Mouse (Mus musculus) thymus, postnatal 36 days (tissue): ENCODE results near the gene Tpd52l2.
"Not testable (repeated sequence)": the region's sequence is repeated elsewhere in the genome, so short reads cannot be mapped to it uniquely, and the experiment has no call there.

Experiments used
- DNase-seq, 2 experiments: peaks; one replicate each; pipeline ENCODE4 v3.0.0; 2022; ENCODE audit warnings: mixed read lengths in 2 of 2

Tpd52l2 gene

DNA sequence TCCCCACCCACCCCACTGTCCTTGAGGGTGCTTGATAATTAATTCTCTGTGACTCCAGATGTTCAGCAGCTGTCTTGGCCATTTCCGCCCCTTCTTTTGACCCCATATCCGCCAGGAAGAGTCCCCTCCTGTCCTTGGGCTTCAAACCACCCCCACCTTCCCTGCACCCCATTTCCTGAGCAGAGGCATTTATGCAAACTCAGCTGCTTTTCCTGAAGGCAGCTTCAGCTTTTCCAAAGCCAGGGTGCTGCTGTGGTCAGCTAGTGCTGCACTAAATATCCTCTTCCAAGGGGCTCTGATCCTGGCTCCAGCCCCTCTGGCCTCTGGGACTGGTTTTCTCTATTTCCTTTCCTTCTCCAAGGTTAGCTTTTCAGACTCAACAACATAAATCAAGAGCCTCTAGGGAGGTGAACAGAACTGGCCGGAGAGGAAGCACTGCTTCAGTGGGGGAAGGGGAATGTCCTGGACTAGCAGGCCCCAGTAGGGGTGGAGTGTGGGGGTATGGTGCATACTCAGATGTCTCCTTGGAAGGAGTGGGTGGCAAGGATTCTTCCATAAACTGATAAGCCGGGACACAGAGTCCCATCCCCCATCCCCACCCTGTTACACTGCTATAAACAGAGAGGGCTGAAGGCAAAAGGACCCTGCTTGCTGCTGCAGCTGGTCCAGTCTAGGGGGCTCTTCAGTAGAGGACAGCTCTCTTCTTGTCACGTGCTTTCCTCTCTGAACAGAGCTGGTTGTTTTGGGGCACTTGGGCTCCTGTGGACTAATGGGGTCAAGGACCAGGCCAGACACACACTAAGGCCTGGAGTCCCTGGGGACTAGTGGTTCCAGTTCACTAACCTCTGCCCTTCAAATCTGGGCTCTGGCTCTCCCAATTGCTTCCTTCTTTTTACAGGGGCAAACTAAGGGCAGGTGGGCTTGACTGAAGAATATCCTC, 9.3 kb upstream of the Tpd52l2 start:
- no peak for DNase-seq

DNA sequence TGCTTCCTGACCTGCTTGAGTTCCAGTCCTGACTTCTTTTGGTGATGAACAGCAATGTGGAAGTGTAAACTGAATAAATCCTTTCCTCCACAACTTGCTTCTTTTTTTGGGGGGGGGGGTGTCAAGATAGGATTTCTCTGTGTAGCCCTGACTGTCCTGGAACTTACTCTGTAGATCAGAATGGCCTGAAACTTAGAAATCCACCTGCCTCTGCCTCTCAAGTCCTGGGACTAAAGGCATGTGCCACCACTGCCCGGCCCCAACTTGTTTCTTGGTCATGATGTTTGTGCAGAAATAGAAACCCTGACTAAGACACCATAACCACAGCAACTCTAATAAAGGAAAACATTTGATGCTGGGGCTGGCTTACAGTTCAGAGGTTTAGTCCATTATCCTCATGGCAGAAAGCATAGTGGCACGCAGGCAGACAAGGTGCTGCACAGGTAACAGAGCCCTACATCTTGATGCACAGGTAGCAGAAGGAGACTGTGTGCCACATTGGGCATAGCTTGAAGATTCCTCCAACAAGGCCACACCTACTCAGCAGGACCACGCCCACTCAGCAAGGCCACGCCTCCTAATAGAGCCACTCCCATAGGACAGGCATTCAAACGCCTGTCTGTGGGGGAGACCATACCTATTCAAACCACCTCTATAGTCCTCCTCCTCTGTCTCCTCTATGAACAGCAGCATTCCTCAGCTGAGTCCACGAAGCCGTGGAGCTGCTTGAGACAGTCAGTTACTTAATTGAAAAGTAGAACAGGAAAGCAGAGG, 5.3 kb upstream of the Tpd52l2 start:
- DNase-seq, result peak; percentile 22 to 40

DNA sequence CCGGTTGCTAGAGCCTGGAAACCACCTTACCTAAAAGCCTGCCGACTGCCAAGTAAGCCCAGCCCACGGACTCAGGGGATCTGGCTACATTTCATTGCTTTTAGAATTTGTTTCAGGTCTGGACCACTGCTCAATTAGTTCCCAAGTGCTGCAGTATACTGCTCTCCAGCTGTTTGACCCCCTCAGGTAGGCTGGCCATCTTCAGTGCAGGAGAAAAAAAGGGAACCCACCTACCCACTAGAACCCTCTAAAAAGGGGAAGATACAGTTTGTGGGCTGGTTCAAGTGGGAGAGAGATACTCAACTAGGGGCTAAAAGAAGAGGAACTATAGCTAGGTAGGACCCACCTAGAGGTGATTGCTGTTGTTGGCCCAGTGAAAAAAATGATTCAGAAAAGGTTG, 4.7 kb upstream of the Tpd52l2 start:
- no peak for DNase-seq

DNA sequence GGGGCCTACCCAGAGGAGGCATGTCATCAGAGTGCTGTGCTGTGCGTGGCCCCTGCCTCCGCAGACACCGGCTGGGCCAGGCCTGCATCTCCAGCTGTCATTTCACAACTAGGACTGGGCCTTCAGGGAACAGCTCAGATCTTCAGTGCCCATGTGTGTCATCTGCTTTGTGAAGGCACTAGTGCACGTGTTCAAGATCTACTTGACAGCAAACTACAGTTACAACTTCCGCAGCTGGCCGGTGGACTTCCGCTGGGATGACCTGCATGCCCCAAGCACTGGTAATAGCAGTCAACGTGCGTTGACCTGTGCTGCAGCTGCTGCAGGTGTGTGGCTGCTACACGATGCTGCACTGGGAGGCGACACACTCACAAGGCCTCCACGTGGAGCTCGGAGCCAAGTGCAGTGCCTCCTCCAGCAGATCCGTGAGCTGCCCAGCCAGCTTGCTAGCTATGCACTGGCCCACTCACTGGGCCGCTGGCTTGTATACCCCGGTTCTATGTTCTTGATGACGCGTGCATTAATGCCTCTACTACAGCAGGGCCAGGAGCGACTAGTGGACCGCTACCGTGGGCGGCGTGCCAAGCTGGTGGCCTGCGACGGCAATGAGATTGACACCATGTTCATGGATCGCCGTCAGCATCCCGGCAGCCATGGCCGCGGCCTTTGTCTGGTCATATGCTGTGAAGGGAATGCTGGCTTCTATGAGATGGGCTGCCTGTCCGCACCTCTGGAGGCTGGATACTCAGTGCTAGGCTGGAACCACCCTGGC, 3.6 kb upstream of the Tpd52l2 start, which contains the start of gene Abhd16b:
Gene Abhd16b, plus strand, starts transcription at position 51 of the 772 bp plus-strand sequence.
- DNase-seq, result no peak

DNA sequence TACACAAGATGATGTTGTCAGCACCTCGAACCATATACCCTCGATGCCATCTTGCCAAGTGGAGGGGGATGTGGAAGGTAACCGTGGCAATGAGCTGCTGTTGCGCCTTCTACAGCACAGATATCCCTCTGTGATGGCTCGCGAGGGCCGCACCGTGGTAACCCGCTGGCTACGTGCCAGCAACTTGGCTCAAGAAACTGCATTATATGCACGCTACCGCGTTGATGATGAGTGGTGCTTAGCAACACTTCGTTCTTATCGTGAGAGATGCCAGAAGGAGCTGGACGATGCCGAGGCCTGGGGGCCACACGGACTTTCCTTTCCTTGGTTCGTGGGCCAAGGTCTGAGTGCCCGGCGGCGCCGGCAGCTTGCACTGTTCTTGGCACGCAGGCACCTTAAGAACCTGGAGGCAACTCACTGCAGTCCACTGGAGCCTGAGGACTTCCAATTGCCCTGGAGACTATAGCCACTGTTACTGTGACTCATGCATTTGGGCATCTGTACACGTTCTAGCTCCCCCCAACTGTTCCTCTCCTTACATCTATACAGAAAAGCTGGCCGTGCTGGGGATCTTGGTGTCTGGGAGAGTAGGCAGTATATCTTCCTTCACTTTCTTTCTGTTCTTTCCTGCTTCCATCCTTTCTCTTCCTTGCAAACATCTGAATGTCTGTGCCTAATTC, 2.5 kb upstream of the Tpd52l2 start:
- DNase-seq, result no peak

DNA sequence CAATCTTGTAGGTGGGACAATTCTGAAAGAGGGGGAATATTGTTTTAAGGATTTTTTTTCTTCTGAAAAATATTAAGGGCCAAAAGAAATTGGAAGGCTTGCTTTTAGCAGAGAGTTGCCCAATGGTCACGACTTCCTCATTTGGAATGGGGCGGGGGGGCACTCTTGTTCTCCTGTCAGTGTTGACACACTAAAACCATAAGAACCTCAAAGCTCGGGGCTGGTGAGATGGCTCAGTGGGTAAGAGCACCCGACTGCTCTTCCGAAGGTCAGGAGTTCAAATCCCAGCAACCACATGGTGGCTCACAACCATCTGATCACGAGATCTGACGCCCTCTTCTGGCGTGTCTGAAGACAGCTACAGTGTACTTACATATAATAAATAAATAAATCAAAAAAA, 1.1 kb upstream of the Tpd52l2 start:
- DNase-seq, result not testable (repeated sequence)

DNA sequence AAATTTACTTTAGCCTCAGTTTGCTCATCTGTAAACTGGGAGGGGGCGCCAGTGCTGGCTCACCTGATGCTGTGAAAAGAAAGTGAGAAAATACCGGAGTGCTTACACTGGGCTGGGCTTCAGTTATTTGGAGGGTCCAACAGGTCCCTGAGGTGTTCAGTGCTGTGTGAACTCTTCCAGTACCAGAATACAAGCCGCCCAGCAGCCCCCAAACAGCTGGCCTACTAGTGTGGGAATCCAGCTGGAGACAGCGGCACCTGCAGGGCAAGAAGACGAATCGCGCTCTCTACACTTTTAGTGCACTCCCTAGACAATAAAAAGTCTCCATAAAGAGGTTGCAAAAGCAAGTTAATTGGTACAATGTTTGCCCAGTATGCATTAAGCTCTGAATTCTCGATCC, 661 bp upstream of the Tpd52l2 start:
- peak; percentile 60 to 69 for DNase-seq

DNA sequence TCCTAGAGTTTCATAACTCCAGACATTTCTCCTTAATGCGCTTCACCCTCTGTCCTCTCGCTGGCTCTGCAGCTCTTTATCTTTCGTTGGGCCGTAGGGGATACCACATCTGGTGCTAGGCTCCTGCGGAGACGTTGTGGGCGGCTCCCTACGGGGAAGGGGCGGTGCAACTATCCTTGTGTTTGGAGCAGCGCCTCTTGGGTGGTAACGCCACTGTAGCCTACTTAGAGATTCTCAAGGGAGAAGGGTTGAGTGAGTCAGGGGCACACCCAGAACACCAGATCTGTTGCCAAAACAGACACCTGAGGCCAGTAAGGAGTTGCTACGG, 570 bp downstream of the Tpd52l2 start:
- DNase-seq, result peak; percentile 26 to 59

DNA sequence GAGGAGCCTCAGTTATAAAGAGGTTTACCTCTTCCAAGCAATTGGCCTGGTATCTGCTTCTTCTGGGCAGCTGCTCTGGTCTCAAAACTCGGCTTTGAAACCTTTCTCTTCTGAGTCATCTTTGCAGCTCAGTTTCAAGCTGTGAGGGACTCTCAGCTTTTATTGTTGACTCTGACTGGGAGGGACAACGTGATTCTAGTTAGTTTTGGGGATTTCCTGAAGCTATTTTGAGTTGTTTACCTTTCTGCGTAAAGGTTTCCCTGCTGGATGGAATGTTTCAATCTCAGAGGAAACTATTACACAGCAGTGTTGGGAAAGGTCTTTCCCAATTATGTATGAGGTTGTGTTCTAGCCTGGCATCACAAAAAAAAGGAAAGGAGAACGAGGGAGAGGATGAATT, 1.7 kb downstream of the Tpd52l2 start:
- no peak for DNase-seq

DNA sequence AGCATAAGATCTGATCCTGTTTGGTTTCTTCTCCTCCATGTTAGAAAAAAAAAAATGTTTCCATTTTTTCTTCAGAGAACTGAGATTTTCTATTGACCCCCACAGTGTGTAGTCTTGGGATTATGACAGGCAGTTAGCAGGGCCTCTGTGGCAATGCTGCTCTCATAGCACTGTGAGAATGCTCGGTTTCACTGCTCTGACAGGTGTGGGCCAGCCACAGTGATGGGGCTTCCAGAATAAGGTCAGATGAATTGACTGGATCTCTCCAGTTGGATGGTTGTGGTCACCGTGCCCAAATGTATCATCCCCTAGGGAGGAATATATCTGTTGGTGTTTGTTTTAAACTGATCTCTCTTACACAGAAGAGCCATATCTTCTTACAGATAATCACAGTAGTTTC, 12.2 kb downstream of the Tpd52l2 start:
- DNase-seq, result no peak

DNA sequence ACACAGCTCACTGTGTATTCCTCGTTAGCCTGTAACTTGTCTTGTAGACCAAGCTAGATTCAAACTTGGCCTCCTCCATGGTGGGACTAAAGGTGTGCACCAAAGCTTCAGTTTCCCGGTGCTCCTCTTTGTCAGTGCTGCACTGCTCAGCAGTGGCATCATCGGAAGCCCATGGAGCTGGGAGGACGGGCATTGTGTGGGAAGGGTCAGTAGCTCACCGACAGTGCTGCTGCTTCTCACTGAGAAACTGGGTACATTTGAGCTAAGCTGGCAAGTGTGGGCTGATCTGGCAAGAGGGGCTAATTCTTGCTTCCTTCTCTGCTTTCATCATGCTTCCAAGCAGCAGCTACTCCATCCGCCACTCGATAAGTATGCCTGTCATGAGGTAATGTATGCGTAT, 14.3 kb downstream of the Tpd52l2 start:
- no peak for DNase-seq

DNA sequence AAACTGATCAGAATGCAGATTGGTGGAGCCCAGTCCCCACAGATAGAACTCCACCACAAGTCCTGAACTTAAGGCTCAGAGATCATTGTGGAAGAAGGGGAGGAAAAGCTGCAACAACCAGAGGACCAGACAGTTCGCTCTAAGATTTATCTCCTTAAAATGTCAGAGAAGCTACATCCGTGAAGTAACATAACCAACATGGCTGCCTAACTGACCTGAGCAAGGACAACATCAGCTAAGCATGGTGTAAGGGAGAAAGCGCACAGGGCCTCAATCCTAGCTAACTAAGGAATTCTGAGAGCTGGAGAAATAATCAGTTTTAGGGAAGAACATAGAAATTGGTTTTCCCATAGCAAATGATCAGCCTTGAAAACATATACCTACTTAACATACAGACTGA, 22.3 kb downstream of the Tpd52l2 start:
- DNase-seq, result no peak

DNA sequence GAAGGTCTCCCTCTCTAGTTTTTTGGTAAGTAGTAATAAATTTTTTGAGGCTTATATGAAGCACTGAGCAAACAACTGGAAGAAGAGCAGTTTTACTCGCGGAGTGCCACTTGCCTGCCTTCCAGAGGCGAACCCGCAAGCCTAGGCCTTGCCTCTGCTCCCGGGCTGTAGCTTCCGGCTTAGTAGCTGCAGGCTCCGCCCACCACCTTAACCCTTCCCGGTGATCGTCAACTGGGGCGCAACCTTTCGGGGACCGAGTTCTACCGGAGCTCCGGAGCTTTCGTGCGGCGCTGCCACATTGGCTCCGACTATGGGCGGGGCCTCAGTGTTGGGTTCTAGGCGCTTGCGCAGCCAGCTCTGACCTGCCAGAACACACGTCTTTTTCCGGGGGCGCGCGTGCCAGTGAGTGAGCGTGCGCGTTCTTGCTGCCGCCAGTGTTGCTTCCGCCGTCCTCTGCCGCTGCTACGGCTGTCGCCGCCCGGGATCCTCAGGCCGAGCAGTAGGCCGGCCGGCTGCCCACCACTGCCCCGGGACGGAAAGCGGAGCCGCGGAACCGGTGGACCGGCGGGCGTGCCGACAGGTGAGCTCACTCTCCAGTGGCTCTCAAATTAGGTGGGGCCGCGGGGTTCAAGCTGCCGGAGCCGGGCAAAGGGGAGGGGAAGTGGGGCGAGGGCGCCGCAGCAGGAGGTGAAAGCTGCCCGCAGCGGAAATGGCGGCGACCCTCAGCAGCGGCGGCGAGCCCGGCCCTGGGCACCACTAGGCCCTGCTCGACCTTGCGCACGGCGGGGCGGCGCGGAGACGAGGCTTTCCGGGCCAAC, 23.4 kb downstream of the Tpd52l2 start, which contains the start of gene Dnajc5:
Gene Dnajc5, plus strand, starts transcription at position 368 of the 818 bp plus-strand sequence.
- peak; percentile 98 to 100 for DNase-seq

DNA sequence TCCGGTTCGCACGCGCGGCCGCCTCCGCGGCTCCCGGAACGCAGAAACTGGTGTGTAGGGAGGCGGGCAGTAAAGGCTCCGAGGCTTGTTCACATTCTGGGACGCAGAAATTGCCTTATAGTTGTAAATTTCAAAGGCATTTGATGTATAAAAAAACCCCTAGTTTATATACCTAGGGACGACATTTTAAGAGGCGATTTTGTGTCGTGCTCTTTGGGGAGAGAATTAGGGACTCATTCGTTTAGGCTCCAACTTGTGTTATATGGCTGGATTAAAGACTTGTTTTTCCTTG, 23.9 kb downstream of the Tpd52l2 start:
- no peak for DNase-seq

DNA sequence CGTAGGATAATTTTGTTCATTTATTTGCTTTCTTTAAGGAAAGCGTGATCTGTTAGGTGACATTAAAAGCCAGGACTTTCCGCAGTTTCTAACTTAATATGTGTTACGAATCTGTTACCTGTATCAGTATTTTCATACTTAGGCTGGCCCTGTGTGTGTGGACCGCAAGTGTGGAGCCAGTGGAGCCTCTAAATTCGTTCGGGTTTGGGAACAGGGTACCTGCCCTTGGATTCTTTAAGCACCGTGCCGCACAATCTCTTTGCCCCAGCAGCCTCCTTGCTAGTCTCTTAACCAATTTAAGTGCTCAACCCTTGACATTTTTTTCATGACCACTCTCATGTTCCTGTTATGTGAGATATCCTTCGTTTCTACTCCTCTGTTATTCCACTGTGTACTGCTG, 24.5 kb downstream of the Tpd52l2 start:
- DNase-seq, result no peak

DNA sequence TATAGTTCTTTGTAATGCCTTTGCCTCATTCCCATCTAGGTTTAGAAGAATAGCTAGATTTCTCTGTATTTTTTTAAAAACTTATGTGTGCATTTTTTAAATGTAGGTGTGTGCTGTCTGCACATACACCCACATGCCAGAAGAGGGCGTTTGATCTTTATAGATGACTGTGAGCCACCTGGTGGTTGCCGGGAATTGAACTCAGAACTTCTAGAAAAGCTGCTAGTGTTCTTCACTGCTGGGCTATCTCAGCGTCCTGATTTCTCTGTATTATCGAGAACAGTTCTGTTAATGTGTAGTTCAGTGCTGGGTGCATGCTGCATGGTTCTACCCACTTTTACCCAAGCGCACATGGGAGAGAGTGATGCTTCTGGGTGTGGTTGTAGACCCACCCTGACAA, 25.9 kb downstream of the Tpd52l2 start:
- DNase-seq, result peak; percentile 15 to 33

DNA sequence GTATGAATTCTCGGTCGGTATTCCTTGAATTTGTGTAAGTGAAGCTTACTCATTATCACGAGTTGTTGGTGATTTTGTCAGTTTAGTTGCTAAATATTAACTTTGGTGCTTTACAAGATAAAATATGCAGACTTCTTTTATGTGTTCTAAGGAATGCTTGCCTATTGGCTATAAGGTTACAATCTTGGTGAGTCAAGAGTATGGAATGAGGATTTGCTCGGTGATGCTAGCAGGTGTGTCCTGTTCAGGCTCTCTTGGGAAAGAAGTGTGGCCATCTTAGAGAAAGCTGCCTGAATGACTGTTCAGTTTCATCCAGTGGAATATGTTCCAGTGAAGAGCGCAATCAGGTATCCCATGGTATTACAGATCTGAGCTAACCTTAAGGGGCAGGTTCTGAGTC, 28.6 kb downstream of the Tpd52l2 start:
- DNase-seq, result no peak

DNA sequence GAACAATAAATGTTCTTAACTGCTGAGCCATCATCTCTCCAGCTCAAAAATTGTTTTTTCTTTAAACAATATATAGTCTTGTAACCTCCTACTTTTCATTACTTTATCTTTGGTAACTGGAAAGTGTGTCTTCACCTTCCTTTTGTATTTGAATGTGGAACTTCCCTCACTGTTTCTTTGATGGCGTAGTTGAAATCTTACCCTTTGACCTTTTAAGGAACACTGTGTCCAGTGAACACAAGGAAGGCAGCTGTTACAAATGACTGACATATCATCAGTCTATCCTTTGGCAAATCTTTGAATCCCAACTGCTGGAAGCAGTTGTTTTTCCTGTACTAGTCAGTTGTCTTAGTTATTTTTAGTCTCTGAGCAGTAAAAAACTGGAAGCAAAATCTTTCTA, 32.1 kb downstream of the Tpd52l2 start:
- DNase-seq, result no peak

DNA sequence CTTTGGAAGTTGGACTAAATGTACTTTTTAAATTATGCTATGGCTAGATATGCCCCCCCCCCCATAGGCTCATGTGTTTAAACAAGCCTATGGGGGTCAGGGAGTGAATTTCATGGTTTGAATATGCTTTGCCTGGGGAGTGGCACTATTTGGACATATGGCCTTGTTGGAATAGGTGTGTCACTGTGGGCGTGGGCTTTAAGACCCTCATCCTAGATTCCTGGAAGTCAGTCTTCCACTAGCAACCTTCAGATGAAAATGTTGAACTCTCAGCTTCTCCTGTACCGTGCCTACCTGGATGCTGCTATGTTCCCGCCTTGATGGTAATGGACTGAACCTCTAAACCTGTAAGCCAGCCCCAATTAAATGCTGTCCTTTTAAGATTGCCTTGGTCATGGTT, 35.6 kb downstream of the Tpd52l2 start:
- DNase-seq, result no peak

DNA sequence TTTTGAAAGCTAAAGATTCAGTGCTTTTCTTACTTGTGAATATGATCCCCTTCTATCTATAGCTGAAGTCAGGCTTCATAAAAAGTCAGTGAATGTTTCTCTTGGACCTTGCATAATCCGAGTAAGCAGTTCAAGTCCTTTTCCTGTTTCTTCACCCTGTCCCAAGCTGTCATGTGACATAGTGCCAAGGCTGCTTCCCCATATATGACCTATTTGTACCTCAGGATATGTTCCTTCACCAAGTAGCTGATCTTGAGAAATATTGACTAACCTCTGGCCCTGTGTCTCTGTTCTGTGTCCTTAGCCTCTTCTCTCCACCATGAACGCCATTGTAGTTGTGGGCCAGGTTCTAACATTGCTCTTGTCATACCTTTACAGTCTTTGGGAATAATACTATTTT, 39.5 kb downstream of the Tpd52l2 start:
- DNase-seq, result no peak

DNA sequence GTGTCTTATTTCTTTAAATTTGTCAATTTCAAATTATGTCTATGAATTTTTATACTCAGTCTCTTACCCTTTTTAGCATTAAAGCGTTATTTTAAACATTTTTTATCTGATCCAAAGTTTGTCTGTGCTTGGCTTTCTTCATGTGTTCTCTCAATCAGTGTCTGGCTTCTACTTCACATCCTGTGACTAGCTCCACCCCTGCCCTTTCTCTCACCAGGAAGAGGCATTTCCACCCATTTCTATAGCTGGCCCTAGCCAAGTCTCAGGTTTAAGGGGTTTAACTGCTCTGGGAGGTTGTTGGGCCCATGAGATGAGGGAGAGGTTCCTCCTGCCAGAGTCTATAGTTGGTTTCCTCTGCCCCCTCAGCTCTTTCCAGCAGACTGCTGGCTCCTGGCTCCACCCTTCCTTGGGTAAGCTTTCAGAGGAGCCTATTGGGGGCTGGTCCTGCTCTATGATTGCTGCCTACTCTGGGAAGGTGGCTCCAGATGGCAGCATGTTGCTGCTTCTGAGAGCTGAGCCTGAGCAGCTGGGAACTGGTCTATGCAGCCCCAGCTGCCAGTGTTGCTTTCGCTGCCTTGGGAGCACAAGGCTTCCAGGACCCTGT, 40.6 kb downstream of the Tpd52l2 start:
- DNase-seq, result no peak
